In genomic region chr3:105714091-105714819, GRCm38 (mm10) we compare ENCODE assay signal across 7 mouse cellular contexts. TPM values are rescaled to one million over a fixed set of nuclear protein-coding genes. Genes with fewer than 3 reads are reported as not detected.
DNase-seq lines count a peak whose midpoint lies in the region; ATAC-seq lines count a peak whose summit lies in the region.

No protein-coding gene starts in this region.

- DNase-seq in NIH3T3 (ENCODE audit: low read depth) = peak; percentile 31
- DNase-seq in cerebellum, adult 9-11 months = peak; percentile 59
- DNase-seq in gastrocnemius, postnatal 36 days = peak; percentile 17 to 50
- DNase-seq in midbrain, embryonic 10.5 days (ENCODE audit: low spot score) = peak; percentile 36
- DNase-seq in lung, postnatal 36 days = no peak
- no peak for DNase-seq in right cerebral cortex, postnatal 25 days

- peak overlapping the region; percentile 80 for H3K27ac ChIP-seq in midbrain, embryonic 10.5 days (replicated peaks)

- H3K9me3 ChIP-seq in midbrain, embryonic 10.5 days (replicated peaks) = no peaks in the 10 kb centered on the region

- H3K36me3 ChIP-seq in midbrain, embryonic 10.5 days = no peaks in the 10 kb centered on the region

- WGBS in midbrain, embryonic 10.5 days = 13% methylated on average over 8 of the region's 8 CpGs

- no peak overlapping the region for H3K4me3 ChIP-seq in midbrain, embryonic 10.5 days

- H3K27me3 ChIP-seq in midbrain, embryonic 10.5 days (ENCODE audit: low read depth, poor library complexity, severe bottlenecking) = peaks cover 10% of the 10 kb centered on the region

- peaks cover 47% of the 10 kb centered on the region for H3K4me1 ChIP-seq in midbrain, embryonic 10.5 days

- ATAC-seq in megakaryocyte, adult 5-6 weeks (ENCODE audit: poor library complexity, severe bottlenecking) = no peak

- intact Hi-C loops in gastrocnemius, postnatal 36 days (cut with DNase I) = no loop called here

RNA-seq across cellular contexts. Expression of gene Inka2, which starts 9.9 kb away (rescaled TPM):
- 1 to 10 TPM; 3.3 to 4.0 TPM for total RNA-seq in gastrocnemius, postnatal 36 days (2021)
- polyA plus RNA-seq in midbrain, embryonic 10.5 days (2016; fragmentation: Nextera tagmentation; extraction: Ambion mirVana) = 0.90 and 1.0 TPM in 2 replicates
- total RNA-seq in megakaryocyte, adult 5-6 weeks (2015) = 0.42 TPM in 1 of 2 replicates, not detected in the other
- total RNA-seq in megakaryocyte, adult 5-6 weeks (2017) = not detected in 2 replicates

RNA-seq across cellular contexts. Expression of gene Ddx20, which starts 26.9 kb away (rescaled TPM):
- total RNA-seq in gastrocnemius, postnatal 36 days (2021) = 1 to 10 TPM; 8.7 to 9.6 TPM
- polyA plus RNA-seq in midbrain, embryonic 10.5 days (2016; fragmentation: Nextera tagmentation; extraction: Ambion mirVana) = 51.3 and 53.5 TPM in 2 replicates
- 14.3 and 18.3 TPM in 2 replicates for total RNA-seq in megakaryocyte, adult 5-6 weeks (2015)
- 34.4 and 34.9 TPM in 2 replicates for total RNA-seq in megakaryocyte, adult 5-6 weeks (2017)

Comparison
In these comparisons a context has a peak if more than half of its experiments do, and no peak if none do; other contexts are left out.
1. DNase-seq: peak in NIH3T3 (single experiment), cerebellum, adult 9-11 months (single experiment), gastrocnemius, postnatal 36 days (2 of 2) and midbrain, embryonic 10.5 days (single experiment); none in lung, postnatal 36 days (single experiment) and right cerebral cortex, postnatal 25 days (single experiment).